In genomic region chr3:135585482-135585881, GRCm38 (mm10) we compare ENCODE assay signal across 10 mouse cellular contexts.
A peak's percentile ranks its signal among the peaks of the same experiment; 100 is the strongest.
DNase-seq lines count a peak whose midpoint lies in the region; ATAC-seq lines count a peak whose summit lies in the region.
"Had no signal": no experiment of that assay in that cellular context is flagged by ENCODE, and none has a peak within 500 bp of the region (broad histone marks: within the 10 kb centered on the region; RNA-seq: fewer than 3 reads in every experiment).

No protein-coding gene starts in this region.

- H3K9ac ChIP-seq in kidney, embryonic 14.5 days (ENCODE audit: low read depth, low read length): no peak overlapping the region
- no peak overlapping the region for H3K9ac ChIP-seq in liver, embryonic 16.5 days (ENCODE audit: low read depth, low read length)
- H3K9ac ChIP-seq: embryonic facial prominence, embryonic 13.5 days had no signal

- no peaks in the 10 kb centered on the region for H3K27me3 ChIP-seq in kidney, embryonic 14.5 days (ENCODE audit: control insufficient read depth, insufficient read depth, low read length)
- no peaks in the 10 kb centered on the region for H3K27me3 ChIP-seq in heart, embryonic 10.5 days (ENCODE audit: insufficient read depth, poor library complexity, severe bottlenecking)
- H3K27me3 ChIP-seq in liver, embryonic 16.5 days (ENCODE audit: control insufficient read depth, insufficient read depth, low read depth, low read length): no peaks in the 10 kb centered on the region
- H3K27me3 ChIP-seq: embryonic facial prominence, embryonic 13.5 days had no signal

- ATAC-seq in kidney, embryonic 14.5 days (ENCODE audit: low FRiP score, low TSS enrichment): peak; percentile 86; the same call in 1 of the 2 replicates
- ATAC-seq in liver, embryonic 16.5 days (ENCODE audit: low read depth): peak; percentile 89

- intact Hi-C loops in left cerebral cortex, postnatal 14 days (cut with DNase I): loop anchor here (10.0 kb wide), 1 partner anchor 301 kb away; the partner anchor contains the start of gene Bdh2

- no peak for DNase-seq in kidney, postnatal 25 days
- DNase-seq in c-Kit-positive CD71-positive TER-119-negative erythroid progenitor cells, embryonic 14.5 days (ENCODE audit: low read depth): peak; percentile 46
- peak; percentile 92 for DNase-seq in heart, embryonic 10.5 days (ENCODE audit: low spot score)
- no peak for DNase-seq in right cerebral cortex, postnatal 14 days
- DNase-seq in left cerebral cortex, postnatal 14 days (ENCODE audit: low spot score in 2 of 2): no peak
- DNase-seq in MN1 (ENCODE audit: low spot score): no peak
- DNase-seq: lung, adult 2 months had no signal

- H3K4me2 ChIP-seq in kidney, embryonic 14.5 days (replicated peaks; ENCODE audit: low read depth, low read length): no peak overlapping the region
- H3K4me2 ChIP-seq in liver, embryonic 16.5 days (ENCODE audit: low read depth, low read length): no peak overlapping the region
- H3K4me2 ChIP-seq: embryonic facial prominence, embryonic 13.5 days had no signal

- H3K9me3 ChIP-seq in kidney, embryonic 14.5 days (ENCODE audit: control insufficient read depth, low read length): no peaks in the 10 kb centered on the region
- no peaks in the 10 kb centered on the region for H3K9me3 ChIP-seq in heart, embryonic 10.5 days
- no peaks in the 10 kb centered on the region for H3K9me3 ChIP-seq in liver, embryonic 16.5 days (replicated peaks; ENCODE audit: control insufficient read depth, low read length)
- H3K9me3 ChIP-seq: embryonic facial prominence, embryonic 13.5 days had no signal

- 34% methylated on average over 6 of the region's 6 CpGs for WGBS in kidney, embryonic 14.5 days
- 21% methylated on average over 6 of the region's 6 CpGs for WGBS in heart, embryonic 10.5 days
- 51% methylated on average over 6 of the region's 6 CpGs for WGBS in liver, embryonic 16.5 days (ENCODE audit: insufficient replicate concordance)

- H3K4me3 ChIP-seq in kidney, embryonic 14.5 days (ENCODE audit: low read length): no peak overlapping the region
- H3K4me3 ChIP-seq in heart, embryonic 10.5 days: peak overlapping the region; percentile 31
- H3K4me3 ChIP-seq in liver, embryonic 16.5 days (ENCODE audit: low read depth, low read length): no peak overlapping the region
- H3K4me3 ChIP-seq: embryonic facial prominence, embryonic 13.5 days had no signal

- H3K36me3 ChIP-seq in kidney, embryonic 14.5 days (ENCODE audit: control insufficient read depth, insufficient read depth, low read length): peaks cover 38% of the 10 kb centered on the region
- peaks cover 56% of the 10 kb centered on the region for H3K36me3 ChIP-seq in heart, embryonic 10.5 days
- peaks cover 4% of the 10 kb centered on the region for H3K36me3 ChIP-seq in liver, embryonic 16.5 days (ENCODE audit: control insufficient read depth, insufficient read depth)

- H3K4me1 ChIP-seq in kidney, embryonic 14.5 days (ENCODE audit: control insufficient read depth, insufficient read depth, low read length): peaks cover 3% of the 10 kb centered on the region; the same call in 1 of the 2 replicates
- H3K4me1 ChIP-seq in heart, embryonic 10.5 days: peaks cover 38% of the 10 kb centered on the region
- H3K4me1 ChIP-seq in liver, embryonic 16.5 days (ENCODE audit: control insufficient read depth, low read depth, low read length): peaks cover 14% of the 10 kb centered on the region

- no peak overlapping the region for H3K27ac ChIP-seq in kidney, embryonic 14.5 days (ENCODE audit: low read depth, low read length)
- H3K27ac ChIP-seq in heart, embryonic 10.5 days: peak overlapping the region; percentile 89
- H3K27ac ChIP-seq in liver, embryonic 16.5 days (ENCODE audit: low read length): peak overlapping the region; percentile 33; the same call in 1 of the 2 replicates
- H3K27ac ChIP-seq: embryonic facial prominence, embryonic 13.5 days had no signal

Comparison
In these comparisons a context has a peak if more than half of its experiments do, and no peak if none do; other contexts are left out.
1. DNase-seq: peak in c-Kit-positive CD71-positive TER-119-negative erythroid progenitor cells, embryonic 14.5 days (single experiment) and heart, embryonic 10.5 days (single experiment); none in kidney, postnatal 25 days (0 of 2), right cerebral cortex, postnatal 14 days (single experiment), left cerebral cortex, postnatal 14 days (0 of 2) and MN1 (single experiment).